Mouse (Mus musculus) heart, adult 2 months (tissue): ENCODE measurements around the gene 9230104L09Rik. TPM values are rescaled to one million over a fixed set of nuclear protein-coding genes. Genes with fewer than 3 reads are reported as not detected.

Source experiments
- DNase-seq, 2 experiments: peaks; one replicate each; pipeline ENCODE4 v3.0.0; 2021
- H3K27ac ChIP-seq: fragments of 200-600 bp; 2 replicates; pipeline ENCODE4 v1.8.1; 2022
- H3K27me3 ChIP-seq: fragments of 200-500 bp; 2 replicates; pipeline ENCODE4 v1.6.1; 2012; ENCODE audit warnings: mild to moderate bottlenecking, low read length, inconsistent platforms, mixed read lengths; ENCODE audit not compliant: control insufficient read depth, insufficient read depth
- H3K36me3 ChIP-seq: fragments of 200-500 bp; 2 replicates; pipeline ENCODE4 v1.6.1; 2012; ENCODE audit warnings: low read length, inconsistent platforms; ENCODE audit not compliant: control insufficient read depth, insufficient read depth
- H3K4me1 ChIP-seq: fragments of 200-500 bp; 2 replicates; pipeline ENCODE4 v1.6.1; 2011; ENCODE audit warnings: low read length; ENCODE audit not compliant: control insufficient read depth, insufficient read depth
- H3K4me3 ChIP-seq: fragments of 200-600 bp; 2 replicates; pipeline ENCODE4 v1.8.1; 2022
- H3K79me2 ChIP-seq: fragments of 200-500 bp; replicated peaks from 2 replicates; pipeline ENCODE4 v1.6.1; 2012; ENCODE audit warnings: mild to moderate bottlenecking, inconsistent platforms, low read length, moderate library complexity, mixed read lengths; ENCODE audit not compliant: control insufficient read depth, insufficient read depth
- H3K9ac ChIP-seq: fragments of 200-500 bp; 2 replicates; pipeline ENCODE4 v1.6.1; 2012; ENCODE audit warnings: low read depth, mild to moderate bottlenecking, control low read depth, inconsistent platforms, low read length, mixed read lengths
- CTCF ChIP-seq: fragments of 200-600 bp; IDR thresholded peaks from 2 replicates; pipeline ENCODE4 v1.8.1; 2022; ENCODE audit warnings: antibody characterized with exemption, mild to moderate bottlenecking, moderate library complexity
- EP300 ChIP-seq: fragments of 200-500 bp; IDR thresholded peaks from 2 replicates; pipeline ENCODE4 v1.6.1; 2011; ENCODE audit warnings: low read depth, low read length, control low read depth; ENCODE audit not compliant: insufficient read depth
- POLR2A ChIP-seq: fragments of 200-500 bp; IDR thresholded peaks from 2 replicates; pipeline ENCODE4 v1.6.1; 2011; ENCODE audit warnings: mild to moderate bottlenecking, low read depth, low read length, control low read depth; ENCODE audit not compliant: insufficient read depth
- WGBS: fragments of 180-500 bp; shearing (Covaris S2); methylation state at CpG from one replicate; pipeline ENCODE4 v1.1.7; 2018; 5-methylcytosine and 5-hydroxymethylcytosine counted together
- intact Hi-C: fragments of 180-260 bp; cut with DNase I; formaldehyde crosslinking; loops from one replicate; pipeline ENCODE4 v1.15.1; 2025
- long read RNA-seq: library from polyadenylated mRNA; stranded (forward); transcript quantifications from one replicate; pipeline ENCODE4 v2.0.0, GENCODE M21; 2021
- polyA plus RNA-seq: library from polyadenylated mRNA; depleted of rRNA; stranded (reverse); fragments of >200 nt; gene quantifications from 2 replicates; pipeline ENCODE4 v1.2.3, GENCODE M21; 2012; rRNA removed
- total RNA-seq, 2 experiments: library from RNA; stranded (reverse); gene quantifications; 2 replicates each; pipeline ENCODE4 v1.2.3; 2021

9230104L09Rik gene
- 1 to 10 TPM in 1 of 2 experiments, under 1 TPM in 1; 0.73 to 1.5 TPM for total RNA-seq
- polyA plus RNA-seq: 0.70 and 0.80 TPM in 2 replicates
- long read RNA-seq: 0 reads

- intact Hi-C loops: no loop called here
- H3K9ac ChIP-seq: peak within 1 kb of the TSS; percentile 37
- 0 out of 2 replicates have a peak, but pooled peaks have one; percentile 37 for TF ChIP-seq EP300
- TF ChIP-seq CTCF: no peak
- peak within 1 kb of the TSS; percentile 33; the same call in 1 of the 2 replicates for H3K4me3 ChIP-seq
- H3K4me1 ChIP-seq: peaks cover 8% of the 10 kb centered on the region
- 19% methylated on average over 2 of the region's 2 CpGs for WGBS
- peak in 1 of 2 experiments; percentile 57 for DNase-seq
- peak within 1 kb of the TSS; percentile 91 for H3K27ac ChIP-seq
- H3K36me3 ChIP-seq: peaks cover 6% of the 10 kb centered on the region
- no peaks in the 10 kb centered on the region for H3K79me2 ChIP-seq
- H3K27me3 ChIP-seq: no peaks in the 10 kb centered on the region
Observed at GRCm38 (mm10) chr2:148864966-148865365, at the start of gene 9230104L09Rik. Gene 9230104L09Rik, minus strand, starts transcription at chr2:148865038.

GRCm38 (mm10) chr2:148902286-148902685 lies 37.4 kb upstream of the 9230104L09Rik start:
- Histone ChIP-seq H3K36me3 (no peaks in the 10 kb centered on the region), H3K27me3 (no peaks in the 10 kb centered on the region), H3K9ac (peak overlapping the region; percentile 61), H3K27ac (peak overlapping the region; percentile 68), H3K4me3 (peak overlapping the region; percentile 44), H3K79me2 (no peaks in the 10 kb centered on the region), H3K4me1 (peaks cover 1% of the 10 kb centered on the region)
- peak; percentile 68 to 82 for DNase-seq
- intact Hi-C loops: loop anchor here (1.0 kb wide), 3 partner anchors 28 to 150 kb away; no protein-coding TSS in a partner anchor
- WGBS: 6% methylated on average over 5 of the region's 5 CpGs
- TF ChIP-seq POLR2A: no peak
- TF ChIP-seq EP300: peak; percentile 75; the same call in 1 of the 2 replicates
- peak; percentile 93 for TF ChIP-seq CTCF

GRCm38 (mm10) chr2:148900305-148900704 lies 35.5 kb upstream of the 9230104L09Rik start:
- Histone ChIP-seq H3K9ac (no peak overlapping the region), H3K27me3 (no peaks in the 10 kb centered on the region), H3K36me3 (no peaks in the 10 kb centered on the region), H3K27ac (no peak overlapping the region), H3K4me3 (no peak overlapping the region), H3K79me2 (no peaks in the 10 kb centered on the region), H3K4me1 (peaks cover 1% of the 10 kb centered on the region)
- WGBS: 63% methylated on average over 4 of the region's 4 CpGs
- intact Hi-C loops: no loop called here
- no peak for TF ChIP-seq CTCF
- TF ChIP-seq EP300: no peak
- TF ChIP-seq POLR2A: no peak
- no peak for DNase-seq

DNA sequence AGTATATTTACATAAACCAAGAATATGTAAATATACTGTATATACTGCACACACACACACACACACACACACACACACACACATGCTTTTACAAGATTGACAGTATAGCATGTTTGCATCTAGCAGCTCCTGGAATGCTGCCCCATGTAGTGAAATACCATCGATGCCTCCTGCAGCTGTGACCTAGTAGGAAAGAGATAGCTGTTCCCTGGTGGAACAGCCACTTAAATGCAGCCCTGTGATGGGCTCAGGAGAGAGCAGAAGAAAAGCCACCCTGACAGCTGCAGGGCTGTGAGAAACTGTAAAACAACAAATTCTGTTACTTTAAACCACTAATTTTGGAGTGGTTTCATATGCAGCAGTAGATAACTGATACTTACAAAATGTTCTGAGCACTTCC lies 31.4 kb upstream of the 9230104L09Rik start:
- no peak for TF ChIP-seq CTCF
- TF ChIP-seq POLR2A: no peak
- no peak for TF ChIP-seq EP300
- no peaks in the 10 kb centered on the region for H3K27me3 ChIP-seq
- no peak overlapping the region for H3K27ac ChIP-seq
- H3K79me2 ChIP-seq: no peaks in the 10 kb centered on the region
- no peak overlapping the region for H3K4me3 ChIP-seq
- peaks cover 1% of the 10 kb centered on the region; the same call in 1 of the 2 replicates for H3K4me1 ChIP-seq
- no peak for DNase-seq
- 38% methylated on average over 1 of the region's 1 CpGs for WGBS
- no peak overlapping the region for H3K9ac ChIP-seq
- intact Hi-C loops: no loop called here
- H3K36me3 ChIP-seq: no peaks in the 10 kb centered on the region; the same call in 1 of the 2 replicates

DNA sequence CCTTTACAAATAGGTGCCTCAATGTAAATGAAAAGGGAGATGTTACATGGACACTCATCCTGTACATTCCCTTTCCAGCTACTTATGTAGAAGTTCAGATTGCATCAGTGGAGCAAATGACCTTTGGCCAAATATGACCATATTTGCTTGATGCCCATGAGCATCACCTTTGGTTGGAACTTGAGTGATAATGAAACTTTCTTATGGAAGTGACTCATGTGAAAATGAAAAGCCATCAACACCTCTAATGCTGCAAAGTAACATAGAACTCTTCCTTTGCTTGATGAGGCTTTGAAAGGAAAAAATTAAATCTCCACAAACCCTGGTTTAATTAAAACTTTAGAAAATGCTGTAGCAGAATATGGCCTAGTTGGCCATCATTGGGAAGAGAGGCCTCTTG lies 28.3 kb upstream of the 9230104L09Rik start:
- H3K4me3 ChIP-seq: no peak overlapping the region
- intact Hi-C loops: no loop called here
- DNase-seq: no peak

DNA sequence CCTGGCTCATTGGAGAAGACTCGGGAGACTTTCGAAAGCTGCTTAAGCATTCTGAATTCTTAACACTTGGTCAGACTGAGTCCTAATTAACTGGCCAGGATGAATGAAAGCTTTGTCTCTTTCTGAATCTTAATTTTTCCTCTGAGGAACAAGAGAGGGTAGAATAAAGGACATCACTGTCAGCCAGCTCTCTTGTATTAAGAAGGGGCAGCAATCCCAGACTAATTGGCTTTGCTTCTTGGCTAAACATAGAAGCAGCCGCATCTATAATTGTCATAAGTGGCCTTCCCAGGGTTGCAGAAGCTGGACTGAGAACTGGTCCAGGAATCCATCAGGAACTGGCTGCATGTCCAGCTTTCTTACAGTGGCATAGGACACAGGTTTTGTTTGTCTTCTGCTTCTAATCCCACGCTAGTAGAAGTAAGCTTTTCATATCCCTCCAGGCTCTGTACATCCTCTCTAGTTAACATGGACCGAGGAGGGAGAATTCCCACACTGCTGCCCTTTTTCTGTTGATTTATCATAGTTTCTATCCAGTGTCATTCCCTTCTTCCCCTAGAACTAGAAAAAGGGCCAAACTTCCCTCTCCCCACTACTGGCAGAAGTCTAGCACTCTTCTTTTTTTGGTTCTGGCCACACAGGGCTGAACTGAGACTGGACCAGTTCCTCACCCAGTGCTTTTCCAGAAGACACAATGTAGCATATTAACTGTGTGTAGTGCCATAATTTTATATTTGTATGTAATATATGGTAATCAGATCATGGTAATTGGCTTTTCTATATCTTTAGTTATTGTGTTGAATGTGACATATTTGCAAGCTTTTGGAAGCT lies 25.4 kb upstream of the 9230104L09Rik start:
- 38% methylated on average over 5 of the region's 5 CpGs for WGBS
- DNase-seq: peak in 1 of 2 experiments; percentile 66
- H3K27ac ChIP-seq: peak overlapping the region; percentile 88
- peaks cover 2% of the 10 kb centered on the region for H3K4me1 ChIP-seq
- TF ChIP-seq POLR2A: 0 out of 2 replicates have a peak, but pooled peaks have one; percentile 11
- no peak for TF ChIP-seq CTCF
- no peak for TF ChIP-seq EP300
- H3K4me3 ChIP-seq: peak overlapping the region; percentile 3; the same call in 1 of the 2 replicates
- intact Hi-C loops: no loop called here
- no peaks in the 10 kb centered on the region for H3K79me2 ChIP-seq
- no peak overlapping the region for H3K9ac ChIP-seq
- H3K27me3 ChIP-seq: no peaks in the 10 kb centered on the region
- H3K36me3 ChIP-seq: peaks cover 7% of the 10 kb centered on the region

More for the DNA sequence above, 28.3 kb upstream of the 9230104L09Rik start:
- H3K27me3 ChIP-seq: no peaks in the 10 kb centered on the region
- peaks cover 2% of the 10 kb centered on the region for H3K4me1 ChIP-seq
- no peak overlapping the region for H3K9ac ChIP-seq
- no peak overlapping the region for H3K27ac ChIP-seq
- TF ChIP-seq EP300 (no peak), CTCF (no peak), POLR2A (no peak)
- H3K36me3 ChIP-seq: peaks cover 4% of the 10 kb centered on the region
- H3K79me2 ChIP-seq: no peaks in the 10 kb centered on the region
